Mouse (Mus musculus): ENCODE data around the gene Sypl2.

Gene Sypl2

DNA sequence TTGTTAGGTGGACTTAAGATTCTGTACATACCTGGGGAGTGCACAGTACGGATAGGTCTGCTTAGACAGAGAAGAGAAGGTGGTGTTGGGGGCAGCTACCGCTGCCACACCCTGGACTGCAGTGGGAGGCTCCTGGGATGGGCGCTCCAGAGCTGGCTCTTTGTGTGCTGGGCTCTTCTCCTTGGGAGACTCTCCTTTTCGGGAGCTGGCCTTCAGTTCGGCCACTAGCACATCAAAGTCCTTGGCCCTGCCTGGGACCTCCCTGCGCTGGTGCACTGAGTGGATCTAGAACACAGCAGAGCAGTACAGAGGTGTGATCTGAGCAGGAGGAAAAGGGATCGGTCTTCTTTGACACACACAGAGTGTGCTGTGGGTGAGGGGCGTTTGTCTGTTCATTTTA, 20.8 kb downstream of the Sypl2 start:
- DNase-seq (ENCODE audit: low spot score) = no peak

DNA sequence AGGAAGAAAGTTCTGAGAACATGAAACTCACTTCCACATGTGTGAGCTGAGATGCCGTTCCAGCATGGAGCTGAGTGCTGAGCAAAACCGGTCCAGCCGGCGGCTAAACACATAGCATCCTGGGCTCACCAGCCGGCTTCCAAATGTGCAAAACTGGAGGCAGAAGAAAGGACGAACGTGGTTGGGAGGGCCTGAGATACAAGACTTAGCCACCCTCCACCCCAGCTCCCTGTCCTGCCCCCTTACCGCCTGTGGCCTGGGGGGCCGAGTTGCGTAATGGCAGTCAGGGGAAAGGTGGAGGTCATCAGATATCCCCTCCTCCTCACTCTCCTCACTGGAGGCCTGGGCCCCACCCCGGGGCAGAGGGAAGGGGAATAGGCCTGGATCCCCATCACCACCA, 22.0 kb downstream of the Sypl2 start:
- DNase-seq (ENCODE audit: low spot score) = no peak

DNA sequence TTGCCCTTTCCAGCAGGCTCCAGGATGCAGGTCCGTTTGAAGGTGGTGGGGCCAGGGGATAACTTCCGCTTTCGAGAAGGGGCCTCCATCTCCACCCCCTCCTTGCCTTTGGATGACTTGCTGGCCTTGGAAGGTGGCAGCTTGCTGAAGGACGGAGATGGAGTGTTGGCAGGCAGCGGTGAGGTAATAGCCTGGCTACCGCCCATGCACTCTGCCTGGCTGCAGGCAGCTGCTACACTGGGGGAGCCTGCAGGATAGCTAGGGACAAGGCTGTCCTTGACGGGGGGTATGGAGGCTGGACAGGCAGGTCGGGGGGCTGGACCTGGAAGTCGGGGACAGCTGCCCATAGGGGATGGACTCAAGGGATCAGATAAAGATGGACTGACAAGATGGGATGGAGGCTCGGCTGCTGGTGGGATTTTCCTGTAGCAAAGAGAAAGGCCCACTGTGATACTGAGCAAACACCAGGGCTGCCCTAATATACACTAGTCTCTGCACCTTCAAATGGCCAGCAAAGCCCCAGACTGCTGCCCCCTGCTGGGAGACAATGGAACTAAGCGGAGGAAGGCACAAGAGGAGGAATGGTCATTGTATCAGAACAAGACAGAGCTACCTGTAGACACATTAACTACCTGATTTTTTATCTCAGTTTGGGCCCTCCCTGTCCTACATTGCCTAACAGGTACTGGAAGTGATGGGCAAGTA, 22.7 kb downstream of the Sypl2 start:
- no peak for DNase-seq (ENCODE audit: low spot score)

DNA sequence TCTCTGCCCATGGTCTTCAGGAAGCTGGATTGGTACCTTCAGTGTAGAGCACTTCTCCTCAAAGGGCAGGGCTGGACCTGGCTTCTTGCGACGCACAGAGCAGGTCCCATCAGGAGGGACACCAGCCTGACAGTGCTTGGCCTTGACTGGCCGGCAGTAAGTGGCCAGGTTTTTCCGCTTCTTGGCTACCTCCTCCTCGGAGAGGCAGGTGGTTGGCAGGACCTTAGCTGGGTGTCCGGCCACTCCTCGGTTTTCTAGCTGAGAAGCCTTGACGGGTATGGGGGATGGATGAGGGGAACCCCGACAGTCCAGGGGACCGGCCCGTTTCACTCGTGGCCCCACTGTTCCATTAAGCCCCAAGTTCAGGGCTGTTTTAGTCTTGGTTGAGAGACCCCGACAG, 23.2 kb downstream of the Sypl2 start:
- no peak for DNase-seq (ENCODE audit: low spot score)

DNA sequence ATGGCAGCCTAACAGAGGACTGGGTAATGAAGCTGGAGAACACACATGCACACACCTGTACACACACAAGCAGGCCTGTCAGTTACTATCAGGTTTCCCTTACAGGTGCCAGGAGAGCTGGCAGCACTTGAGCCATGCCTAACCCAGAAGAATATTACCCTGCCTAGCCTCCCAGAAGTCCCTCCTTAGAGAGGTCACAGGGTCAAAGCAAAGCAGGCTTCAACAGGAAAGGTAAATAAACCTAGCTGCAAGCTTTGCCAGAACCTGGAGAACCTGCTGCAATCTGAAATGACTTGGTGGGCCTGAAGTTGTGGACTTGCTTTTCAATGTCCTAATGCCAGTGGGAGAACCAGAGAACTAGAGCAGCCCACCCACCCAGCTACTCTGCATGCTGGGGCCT, 23.9 kb downstream of the Sypl2 start:
- DNase-seq (ENCODE audit: low spot score) = no peak

DNA sequence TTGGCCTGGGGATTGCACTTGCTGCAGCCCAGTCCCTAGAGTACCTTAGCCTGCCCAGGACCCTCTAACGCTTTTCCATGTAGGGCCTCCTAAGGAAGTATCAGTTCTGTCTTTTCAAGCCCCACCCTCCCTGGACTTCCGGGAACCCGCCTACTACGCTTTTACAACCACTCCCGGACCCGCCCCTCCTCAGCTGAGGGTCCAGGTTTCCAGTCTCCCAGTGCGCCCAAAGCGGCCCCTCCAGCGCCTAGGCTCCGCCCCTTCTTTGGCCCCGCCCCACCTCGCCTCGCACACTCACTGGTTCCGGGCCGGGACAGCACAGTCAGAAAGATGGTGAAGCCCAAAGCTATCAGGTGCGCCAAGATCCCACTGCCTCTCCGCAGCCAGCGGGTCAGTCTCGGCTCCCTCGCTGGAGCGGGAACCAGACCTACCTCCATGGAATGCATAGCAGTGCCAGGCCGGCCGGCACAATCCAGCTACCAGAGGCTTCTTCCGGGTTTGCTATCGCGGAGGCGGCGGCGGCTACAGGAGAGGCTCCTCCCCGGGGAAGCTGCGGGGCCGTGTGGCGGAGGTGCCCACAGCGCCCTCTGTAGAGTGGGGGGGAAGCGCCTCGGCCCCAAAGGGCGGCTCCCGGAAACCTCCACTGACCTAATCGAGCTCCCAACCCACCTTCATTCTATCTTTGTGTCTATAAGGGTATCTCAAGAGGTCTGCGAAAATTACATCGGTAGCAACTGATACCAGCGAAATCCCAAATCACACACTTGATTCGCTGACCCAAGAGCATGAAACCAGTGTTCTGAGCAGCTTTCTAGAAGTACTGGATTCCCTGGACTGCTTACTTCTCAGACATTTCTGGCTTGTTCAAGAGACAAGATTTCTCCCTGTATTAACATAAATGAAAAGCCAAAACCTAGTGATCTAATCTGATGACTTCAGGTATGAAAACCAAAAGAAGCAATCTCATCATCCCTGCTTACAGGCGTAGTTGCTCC, 25.8 kb downstream of the Sypl2 start, which contains the start of gene Cyb561d1:
TSS of gene Cyb561d1 (minus strand) at position 884 of the 995 bp plus-strand sequence.
- DNase-seq (ENCODE audit: low spot score) = peak; percentile 85

DNA sequence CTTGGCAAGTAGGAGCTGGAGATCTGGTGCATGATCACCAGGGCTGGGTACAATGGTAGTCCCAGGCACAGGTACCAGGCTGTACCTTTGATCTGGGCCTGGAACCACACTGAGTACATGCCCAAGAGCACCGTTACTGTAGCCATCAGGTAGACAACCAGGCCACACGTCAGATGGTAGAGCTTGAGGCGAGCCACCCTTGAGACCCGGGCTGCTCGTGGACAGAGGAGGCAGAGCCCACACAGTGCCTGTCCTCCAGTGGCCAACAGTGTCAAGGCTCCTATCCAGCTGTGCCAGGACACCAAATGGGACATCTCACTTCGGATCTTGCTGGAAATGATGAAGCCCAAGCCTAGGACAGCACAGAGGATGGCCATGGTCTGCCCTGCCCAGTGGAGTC, 27.2 kb downstream of the Sypl2 start:
- no peak for DNase-seq (ENCODE audit: low spot score)

DNA sequence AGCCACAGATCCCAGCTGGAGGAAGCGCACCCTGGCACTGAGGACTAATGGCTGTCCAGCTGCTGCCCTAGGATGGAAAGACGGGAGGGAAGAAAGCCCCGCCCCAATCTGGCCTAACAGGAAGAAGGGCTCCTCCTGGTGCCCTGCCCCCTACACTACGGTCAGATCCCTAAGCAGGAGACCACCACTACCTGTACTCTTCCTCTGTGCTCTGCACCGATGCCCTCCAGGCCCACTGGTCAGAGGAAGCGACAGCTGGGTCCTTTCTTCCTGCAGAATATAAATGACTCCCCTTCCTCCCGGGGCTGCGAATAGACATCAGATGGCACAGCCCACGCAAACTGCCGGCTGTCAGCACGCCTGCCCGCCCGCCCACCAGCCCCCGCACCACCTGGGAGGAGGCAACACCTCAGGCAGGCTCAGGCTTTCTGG, 29.4 kb downstream of the Sypl2 start:
- peak; percentile 68 for DNase-seq (ENCODE audit: low spot score)

DNA sequence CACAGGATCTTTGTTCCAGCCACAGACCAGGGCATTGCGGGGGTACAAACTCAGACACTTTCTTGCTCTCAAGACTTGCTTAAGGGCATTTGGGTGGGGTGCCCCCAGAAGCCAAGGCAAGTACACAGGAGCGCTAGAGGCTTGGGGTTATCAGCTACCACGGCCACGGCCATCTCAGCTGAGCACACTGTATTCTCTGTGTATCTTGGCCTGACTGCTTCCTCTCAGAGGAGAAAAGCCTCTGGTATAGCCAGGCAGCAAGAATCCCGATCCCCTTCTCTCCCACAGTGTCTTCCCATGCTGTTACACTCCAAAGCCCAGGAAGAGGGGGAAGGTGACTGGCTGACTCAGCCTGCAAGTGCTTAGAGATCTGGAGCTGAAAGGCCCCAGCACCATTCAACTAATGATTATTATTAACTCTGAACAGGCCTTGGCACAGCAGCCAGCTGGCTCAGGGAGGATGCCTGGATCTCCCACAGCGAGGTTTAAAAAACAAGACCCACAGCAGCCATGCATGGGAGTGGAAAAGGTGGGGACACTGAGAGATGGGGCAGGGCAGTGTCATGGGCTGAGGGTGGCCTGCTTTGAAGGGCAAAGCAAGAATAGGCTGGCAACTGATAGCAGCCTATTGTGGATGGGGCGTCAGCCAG, 30.4 kb downstream of the Sypl2 start:
- DNase-seq (ENCODE audit: low spot score) = peak; percentile 65

DNA sequence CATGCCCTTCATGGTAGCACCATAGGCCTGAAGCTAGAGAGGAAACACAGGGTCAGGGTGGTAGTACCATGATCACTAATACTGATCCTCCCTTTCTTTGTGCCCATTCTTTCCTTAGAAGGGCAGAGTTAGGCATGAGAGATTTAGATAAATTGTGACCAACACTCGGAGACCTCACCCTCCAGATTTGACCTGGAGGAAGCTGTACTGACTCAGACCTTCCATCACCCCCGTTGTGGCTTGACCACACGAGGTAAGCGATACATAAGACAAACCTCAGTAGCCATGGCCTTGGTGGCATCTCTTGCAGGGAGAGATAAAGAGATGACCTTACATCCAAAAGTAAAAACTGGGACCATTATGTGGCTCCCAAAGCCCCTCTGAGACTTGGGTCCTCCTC, 31.2 kb downstream of the Sypl2 start:
- DNase-seq (ENCODE audit: low spot score) = no peak

DNA sequence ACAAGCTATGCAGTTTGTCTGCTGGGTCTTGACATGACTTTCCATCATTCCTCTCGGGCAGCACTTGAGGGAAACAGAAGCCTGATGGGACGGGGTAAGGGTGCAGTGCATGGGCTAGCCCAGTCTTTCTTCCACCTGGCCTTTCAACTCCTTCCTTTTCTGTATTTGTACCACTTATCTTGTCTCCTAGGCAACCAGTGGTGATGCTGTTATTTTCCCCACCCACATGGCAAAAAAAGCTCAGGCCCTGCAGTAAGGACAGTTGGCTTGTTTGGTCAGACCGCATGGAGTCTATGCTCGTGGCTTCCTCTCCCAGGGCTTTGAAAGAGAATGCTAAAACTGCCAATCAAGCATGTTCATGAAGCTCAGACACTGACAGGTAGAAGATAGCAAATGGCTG, 32.8 kb downstream of the Sypl2 start:
- no peak for DNase-seq (ENCODE audit: low spot score)

DNA sequence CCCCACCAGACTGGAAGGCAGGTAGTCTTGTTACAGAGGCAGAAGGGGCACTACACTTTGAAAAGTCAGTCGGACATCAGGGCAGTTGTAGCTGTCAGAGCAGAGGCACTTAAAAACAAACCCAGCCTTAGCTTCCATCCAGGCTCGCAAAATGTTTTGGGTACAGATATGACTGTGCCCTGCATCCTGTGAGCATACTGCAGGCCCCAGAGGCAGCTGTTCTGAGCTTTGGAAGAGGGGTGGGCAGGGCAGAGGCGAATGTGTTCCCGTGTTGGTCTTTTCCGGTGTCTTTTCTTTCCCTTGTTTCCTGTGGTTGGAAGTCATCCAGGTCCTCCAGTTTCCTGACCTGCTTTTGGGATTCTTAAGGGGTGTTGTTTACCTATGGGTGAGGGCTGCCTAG, 36.6 kb downstream of the Sypl2 start:
- DNase-seq (ENCODE audit: low spot score) = no peak

DNA sequence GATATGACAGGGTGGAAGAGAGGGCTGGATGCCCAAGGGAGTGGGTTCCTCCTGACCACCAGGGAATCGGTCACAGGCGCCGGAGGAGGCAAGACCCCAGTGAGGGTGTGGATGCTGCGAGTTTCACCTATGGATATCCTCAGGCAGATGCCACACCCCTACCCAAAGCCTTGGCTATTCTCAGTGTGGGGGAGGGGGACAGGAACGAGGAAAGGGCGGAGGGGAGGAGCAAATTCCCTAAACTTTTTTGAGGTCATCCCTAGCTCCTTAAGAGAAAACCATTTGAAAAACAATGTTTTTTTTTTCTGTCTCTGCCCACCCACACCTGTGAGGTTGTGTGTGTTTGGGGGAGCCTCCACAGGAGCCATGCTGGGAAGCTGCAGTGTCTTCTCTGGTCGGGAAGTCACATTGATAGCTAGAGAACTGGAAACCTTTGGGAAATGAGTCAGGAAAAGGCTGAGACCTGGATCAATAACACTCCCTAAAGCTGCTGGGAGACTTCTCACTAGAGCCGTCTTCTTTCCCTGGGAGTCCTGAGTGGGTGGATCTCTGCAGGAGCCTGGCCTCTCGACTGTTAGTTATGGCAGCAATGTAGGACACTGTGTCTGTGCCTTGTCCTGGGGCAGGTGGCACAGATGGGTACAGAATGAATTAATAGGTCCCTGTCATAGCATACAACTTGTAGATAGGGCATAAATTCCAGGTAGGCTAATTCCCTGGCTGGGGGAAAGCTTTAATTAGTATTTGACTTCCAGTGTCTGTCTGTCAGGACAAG, 37.5 kb downstream of the Sypl2 start:
- no peak for DNase-seq (ENCODE audit: low spot score)

DNA sequence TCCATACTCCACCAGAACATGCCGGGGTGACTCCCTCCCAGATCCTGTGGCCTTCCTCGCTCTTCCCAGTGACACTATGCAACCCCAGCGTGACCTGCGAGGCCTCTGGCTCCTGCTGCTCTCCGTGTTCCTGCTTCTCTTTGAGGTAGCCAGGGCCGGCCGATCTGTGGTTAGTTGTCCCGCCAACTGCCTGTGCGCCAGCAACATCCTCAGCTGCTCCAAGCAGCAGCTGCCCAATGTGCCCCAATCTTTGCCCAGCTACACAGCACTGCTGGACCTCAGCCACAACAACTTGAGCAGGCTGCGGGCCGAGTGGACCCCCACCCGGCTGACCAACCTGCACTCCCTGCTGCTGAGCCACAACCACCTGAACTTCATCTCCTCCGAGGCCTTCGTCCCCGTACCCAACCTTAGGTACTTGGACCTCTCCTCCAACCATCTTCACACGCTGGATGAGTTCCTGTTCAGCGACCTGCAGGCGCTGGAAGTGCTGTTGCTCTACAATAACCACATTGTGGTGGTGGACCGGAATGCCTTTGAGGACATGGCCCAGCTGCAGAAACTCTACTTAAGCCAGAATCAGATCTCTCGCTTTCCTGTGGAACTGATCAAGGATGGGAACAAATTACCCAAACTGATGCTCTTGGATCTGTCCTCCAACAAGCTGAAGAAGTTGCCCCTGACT, 39.2 kb downstream of the Sypl2 start:
- no peak for DNase-seq (ENCODE audit: low spot score)

DNA sequence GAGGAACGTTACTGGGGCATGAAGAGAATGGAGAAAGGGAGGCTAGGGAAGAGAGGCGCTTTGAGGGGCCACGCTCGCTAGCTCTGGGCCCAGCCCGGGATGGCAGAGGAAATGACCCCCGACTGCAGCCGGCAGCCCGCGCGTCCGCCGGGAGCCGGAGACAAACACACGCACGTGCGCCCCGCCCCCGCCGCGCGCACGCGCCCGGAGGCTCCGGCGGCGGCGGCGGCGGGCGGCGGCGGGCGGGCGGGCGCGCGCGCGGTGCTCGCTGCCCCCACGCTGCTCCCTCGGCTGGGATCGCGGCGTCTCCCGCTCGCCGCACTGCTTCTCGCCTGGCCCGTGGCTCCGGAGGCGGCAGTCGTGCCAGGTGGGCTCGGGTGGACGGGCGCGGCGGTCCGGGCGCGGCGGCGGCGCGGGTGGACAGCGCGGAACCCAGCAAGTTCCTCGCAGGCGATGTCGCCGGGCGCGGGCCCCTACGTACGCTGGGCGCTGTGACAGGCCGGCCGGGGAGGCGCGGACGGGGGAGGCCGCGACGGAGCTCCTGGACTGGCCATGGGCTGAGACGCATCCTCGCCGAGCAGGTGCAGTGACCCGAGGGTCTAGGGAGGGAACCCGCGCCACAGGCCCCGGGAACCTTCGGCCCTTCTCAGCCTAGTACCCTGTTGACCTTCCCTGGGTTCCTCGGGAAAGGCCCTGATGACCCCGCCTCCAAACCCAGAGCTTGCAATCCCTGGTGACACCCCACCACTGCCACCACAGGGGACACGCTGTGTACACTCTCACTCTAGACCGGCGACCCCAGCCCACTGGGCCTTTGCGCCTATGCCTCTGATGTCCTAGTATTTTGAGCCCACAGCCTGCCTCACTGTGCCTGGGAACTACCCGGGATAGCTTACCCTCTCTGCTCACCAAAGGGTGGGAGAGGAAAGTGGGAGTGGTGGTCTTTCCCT, 40.1 kb downstream of the Sypl2 start, which contains the start of gene Amigo1:
TSS of gene Amigo1 (plus strand) at position 238 of the 950 bp plus-strand sequence.
- DNase-seq (ENCODE audit: low spot score) = no peak

DNA sequence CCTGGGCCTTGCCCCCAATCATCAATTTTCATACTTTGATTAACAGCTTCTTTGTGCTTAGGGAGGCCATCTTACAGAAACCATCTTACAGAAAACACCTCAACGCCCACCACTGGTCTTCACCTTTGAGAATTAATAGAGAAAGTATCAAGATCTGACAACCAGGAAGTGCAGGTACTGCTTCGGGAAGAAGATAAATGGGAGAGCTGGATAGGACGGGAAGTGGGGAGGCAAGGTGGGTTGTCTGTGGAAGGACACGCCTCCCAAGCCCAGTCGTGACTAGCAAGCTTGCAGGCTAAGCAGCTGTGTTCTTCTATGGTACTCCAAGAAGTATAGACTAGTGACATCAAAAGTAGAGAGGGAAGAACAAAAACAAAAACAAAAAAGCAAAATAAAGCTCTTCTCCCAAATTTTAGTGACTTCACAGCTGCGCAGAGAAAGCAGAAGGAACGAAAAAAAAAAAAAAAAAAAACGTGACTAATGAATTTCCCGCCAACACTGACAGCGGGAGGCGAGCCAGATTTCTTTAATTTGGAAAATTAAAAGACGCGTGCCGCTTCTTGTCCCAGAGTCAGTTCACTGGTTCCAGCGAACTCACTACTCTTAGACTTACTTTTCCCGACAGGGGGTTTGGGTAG, 40.9 kb downstream of the Sypl2 start:
- no peak for DNase-seq (ENCODE audit: low spot score)

DNA sequence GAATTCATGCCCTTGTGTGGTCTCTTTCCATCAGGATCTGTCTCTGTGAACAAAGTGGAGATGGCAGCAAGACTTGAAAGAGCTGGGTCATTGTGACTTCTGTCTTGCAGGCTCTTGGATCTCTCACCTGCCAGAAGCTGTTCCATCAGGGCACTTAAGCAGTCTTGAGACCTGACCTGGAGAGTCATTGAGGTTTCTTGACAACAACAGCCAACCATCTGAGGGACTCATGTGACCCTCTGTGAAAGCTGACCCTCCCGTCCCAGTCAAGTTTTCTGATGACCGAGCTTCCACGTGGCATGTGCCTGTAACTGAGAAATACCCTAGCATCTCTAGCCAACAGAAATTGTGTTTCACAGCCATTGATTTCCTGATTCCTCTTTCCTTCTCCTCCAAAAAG, 41.7 kb downstream of the Sypl2 start:
- DNase-seq (ENCODE audit: low spot score) = no peak

DNA sequence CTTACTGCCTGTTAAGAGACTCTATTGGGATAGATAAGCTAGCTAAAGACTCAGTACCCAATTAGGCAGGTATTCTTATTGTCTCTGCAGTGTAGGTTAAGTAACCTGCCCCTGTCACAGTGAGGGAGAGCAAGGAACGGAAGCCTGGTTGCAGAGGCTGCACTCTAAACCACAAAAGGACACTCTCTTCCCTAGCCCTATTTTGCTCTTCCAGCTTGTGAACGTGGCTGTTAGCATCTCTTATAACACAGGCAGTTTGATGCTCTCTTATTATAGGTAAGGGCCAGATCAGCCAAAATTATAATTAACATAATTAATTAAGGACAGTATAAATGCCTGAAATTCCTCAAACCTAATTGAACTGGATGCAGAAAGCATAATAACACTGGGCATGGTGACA, 45.9 kb downstream of the Sypl2 start:
- DNase-seq (ENCODE audit: low spot score) = no peak
